Mouse (Mus musculus) T-helper 2 cell (primary cell): Measurements from ENCODE around the gene Kif22.
"Not testable (repeated sequence)": the region's sequence is repeated elsewhere in the genome, so short reads cannot be mapped to it uniquely, and the experiment has no call there.

Experiments
- in situ Hi-C: fragments of 300-600 bp; cut with MboI, MseI; formaldehyde crosslinking; loops from one replicate; pipeline ENCODE4 v1.15.1; 2025; ENCODE audit warnings: high pct_unique_total_duplicates

Kif22 gene

GRCm38 (mm10) chr7:127041851-127042672, at the start of gene Kif22:
TSS of gene Kif22 (minus strand) at chr7:127042471.
- in situ Hi-C loops: no loop called here

GRCm38 (mm10) chr7:127091114-127091896, 49.0 kb upstream of the Kif22 start, which contains the start of gene AI467606:
TSS of gene AI467606 (plus strand) at chr7:127091359.
- in situ Hi-C loops: loop anchor here (5.0 kb wide), 1 partner anchor 69 kb away; the partner anchor contains the start of genes Gm42742 and Prrt2

GRCm38 (mm10) chr7:127090154-127091113, 48.2 kb upstream of the Kif22 start:
- in situ Hi-C loops: loop anchor here (5.0 kb wide), 1 partner anchor 68 kb away; the partner anchor contains the start of genes Gm42742 and Prrt2

GRCm38 (mm10) chr7:127088901-127089845, 46.9 kb upstream of the Kif22 start:
- in situ Hi-C loops: no loop called here

- in situ Hi-C loops: no loop called here
These were observed 45.8 kb upstream of the Kif22 start for GRCm38 (mm10) chr7:127088083-127088482.

- in situ Hi-C loops: not testable (repeated sequence)
These were observed 45.2 kb upstream of the Kif22 start, which contains the start of gene Zg16 for GRCm38 (mm10) chr7:127087278-127088010. TSS of gene Zg16 (minus strand) at chr7:127087328.

- in situ Hi-C loops: not testable (repeated sequence)
These were observed 43.5 kb upstream of the Kif22 start for GRCm38 (mm10) chr7:127085751-127086150.

- in situ Hi-C loops: no loop called here
These were observed 42.5 kb upstream of the Kif22 start for GRCm38 (mm10) chr7:127084794-127085193.

- in situ Hi-C loops: no loop called here
These were observed 41.4 kb upstream of the Kif22 start for GRCm38 (mm10) chr7:127083689-127084088.

- in situ Hi-C loops: no loop called here
These were observed 40.7 kb upstream of the Kif22 start for GRCm38 (mm10) chr7:127082995-127083394.

- in situ Hi-C loops: no loop called here
These were observed 40.0 kb upstream of the Kif22 start for GRCm38 (mm10) chr7:127082271-127082670.

- in situ Hi-C loops: no loop called here
These were observed 37.8 kb upstream of the Kif22 start for GRCm38 (mm10) chr7:127080045-127080444.

GRCm38 (mm10) chr7:127077692-127078091, 35.4 kb upstream of the Kif22 start:
- in situ Hi-C loops: no loop called here

- in situ Hi-C loops: no loop called here
These were observed 33.9 kb upstream of the Kif22 start for GRCm38 (mm10) chr7:127076188-127076587.

GRCm38 (mm10) chr7:127073221-127073620, 30.9 kb upstream of the Kif22 start:
- in situ Hi-C loops: loop anchor here (5.0 kb wide), 1 partner anchor 34 kb away; no protein-coding TSS in a partner anchor

GRCm38 (mm10) chr7:127070871-127071413, 28.7 kb upstream of the Kif22 start:
- in situ Hi-C loops: loop anchor here (5.0 kb wide), 1 partner anchor 36 kb away; no protein-coding TSS in a partner anchor

GRCm38 (mm10) chr7:127066317-127066716, 24.0 kb upstream of the Kif22 start:
- in situ Hi-C loops: no loop called here

GRCm38 (mm10) chr7:127065538-127065937, 23.3 kb upstream of the Kif22 start:
- in situ Hi-C loops: no loop called here
